Mouse (Mus musculus): ENCODE measurements around the gene Fam241a. TPM values are rescaled to one million over a fixed set of nuclear protein-coding genes. Genes with fewer than 3 reads are reported as not detected.
A peak's percentile ranks its signal among the peaks of the same experiment; 100 is the strongest.

Gene Fam241a
- 1 to 10 TPM; 2.8 to 3.4 TPM for total RNA-seq (2021)
- long read RNA-seq, experiment 1, partial matches to known transcripts, result 0 of 3 reads
- long read RNA-seq, experiment 1, other reads (novel, unspliced or antisense), result 1 of 3 reads
- long read RNA-seq, experiment 2, transcript Fam241a-202 (2 exons, 2,234 nt), result major isoform, 11 of 14 reads
- long read RNA-seq, experiment 2, partial matches to known transcripts, result 0 of 14 reads
- long read RNA-seq, experiment 2, other reads (novel, unspliced or antisense), result 1 of 14 reads

- intact Hi-C loops (cut with DNase I), result loop anchor here (2.0 to 10.0 kb wide), 3 partner anchors 51 to 1929 kb away; partner anchors contain the start of gene Rrh
- DNase-seq, result peak; percentile 71 to 76
Measured at GRCm38 (mm10) chr3:127895792-127896541, at the start of gene Fam241a. Gene Fam241a, minus strand, starts transcription at chr3:127896324.

- no peak for DNase-seq
- intact Hi-C loops (cut with DNase I), result no loop called here
Measured at GRCm38 (mm10) chr3:127932453-127932852, 36.3 kb upstream of the Fam241a start.

GRCm38 (mm10) chr3:127930326-127931012, 34.3 kb upstream of the Fam241a start:
- intact Hi-C loops (cut with DNase I), result no loop called here
- no peak for DNase-seq

- DNase-seq, result no peak
- intact Hi-C loops (cut with DNase I), result no loop called here
Measured at GRCm38 (mm10) chr3:127929921-127930320, 33.8 kb upstream of the Fam241a start.

- intact Hi-C loops (cut with DNase I), result no loop called here
- no peak for DNase-seq
Measured at GRCm38 (mm10) chr3:127926635-127927183, 30.6 kb upstream of the Fam241a start.

GRCm38 (mm10) chr3:127924464-127924863, 28.3 kb upstream of the Fam241a start:
- no peak for DNase-seq
- intact Hi-C loops (cut with DNase I), result no loop called here

- intact Hi-C loops (cut with DNase I), result no loop called here
- no peak for DNase-seq
Measured at GRCm38 (mm10) chr3:127923183-127923582, 27.1 kb upstream of the Fam241a start.

- intact Hi-C loops (cut with DNase I), result no loop called here
- DNase-seq, result no peak
Measured at GRCm38 (mm10) chr3:127922125-127922524, 26.0 kb upstream of the Fam241a start.

GRCm38 (mm10) chr3:127917999-127918661, 22.0 kb upstream of the Fam241a start:
- intact Hi-C loops (cut with DNase I), result no loop called here

GRCm38 (mm10) chr3:127917549-127917948, 21.4 kb upstream of the Fam241a start:
- DNase-seq, result no peak
- intact Hi-C loops (cut with DNase I), result no loop called here

More at GRCm38 (mm10) chr3:127917999-127918661, 22.0 kb upstream of the Fam241a start:
- no peak for DNase-seq

- no peak for DNase-seq
- intact Hi-C loops (cut with DNase I), result no loop called here
Measured at GRCm38 (mm10) chr3:127915656-127916334, 19.7 kb upstream of the Fam241a start.

- DNase-seq, result no peak
- intact Hi-C loops (cut with DNase I), result no loop called here
Measured at GRCm38 (mm10) chr3:127913885-127914709, 18.0 kb upstream of the Fam241a start.

GRCm38 (mm10) chr3:127909941-127910340, 13.8 kb upstream of the Fam241a start:
- DNase-seq, result no peak
- intact Hi-C loops (cut with DNase I), result no loop called here

- intact Hi-C loops (cut with DNase I), result loop anchor here (2.0 to 10.0 kb wide), 3 partner anchors 52 to 1930 kb away; partner anchors contain the start of gene Rrh
- DNase-seq, result no peak
Measured at GRCm38 (mm10) chr3:127894981-127895779, 944 bp downstream of the Fam241a start.

GRCm38 (mm10) chr3:127893902-127894301, 2.2 kb downstream of the Fam241a start:
- intact Hi-C loops (cut with DNase I), result loop anchor here (2.0 to 10.0 kb wide), 2 partner anchors 55 to 1931 kb away; partner anchors contain the start of gene Rrh

GRCm38 (mm10) chr3:127891906-127892305, 4.2 kb downstream of the Fam241a start:
- no peak for DNase-seq
- intact Hi-C loops (cut with DNase I), result loop anchor here (10.0 kb wide), 1 partner anchor 1933 kb away; the partner anchor contains the start of gene Rrh

More at GRCm38 (mm10) chr3:127893902-127894301, 2.2 kb downstream of the Fam241a start:
- DNase-seq, result no peak

- DNase-seq, result no peak
- intact Hi-C loops (cut with DNase I), result loop anchor here (10.0 kb wide), 1 partner anchor 1935 kb away; the partner anchor contains the start of gene Rrh
Measured at GRCm38 (mm10) chr3:127890008-127890407, 6.1 kb downstream of the Fam241a start.

GRCm38 (mm10) chr3:127889570-127889969, 6.6 kb downstream of the Fam241a start:
- intact Hi-C loops (cut with DNase I), result no loop called here
- no peak for DNase-seq
